Mouse (Mus musculus) embryonic facial prominence, embryonic 11.5 days (tissue): ENCODE data around the gene Saa1. TPM values are rescaled to one million over a fixed set of nuclear protein-coding genes. Genes with fewer than 3 reads are reported as not detected.
"Not testable (repeated sequence)": the region's sequence is repeated elsewhere in the genome, so short reads cannot be mapped to it uniquely, and the experiment has no call there.

ENCODE experiments used
- ATAC-seq: fragments of 200-750 bp; cut with Nextera tagmentation; replicated peaks from 2 replicates; pipeline ENCODE4 v1.8.0; 2017; ENCODE audit warnings: low read depth; ENCODE audit not compliant: insufficient number of reproducible peaks, low FRiP score, low TSS enrichment
- DNase-seq: peaks from one replicate; pipeline ENCODE4 v3.0.0-alpha.2; 2015; ENCODE audit warnings: low spot score
- H3K27ac ChIP-seq: fragments of 300-500 bp; sonication (generic); replicated peaks from 2 replicates; pipeline ENCODE4 v1.5.1; 2014; ENCODE audit warnings: mild to moderate bottlenecking, low read depth, low read length, control low read depth
- H3K27me3 ChIP-seq: fragments of 300-500 bp; sonication (generic); 2 replicates; pipeline ENCODE4 v1.6.1; 2014; ENCODE audit warnings: mild to moderate bottlenecking, low read length, moderate library complexity, mixed read lengths; ENCODE audit not compliant: control insufficient read depth, insufficient read depth
- H3K36me3 ChIP-seq: fragments of 300-500 bp; sonication (generic); replicated peaks from 2 replicates; pipeline ENCODE4 v1.6.1; 2014; ENCODE audit warnings: low read depth, mild to moderate bottlenecking, low read length, moderate library complexity, mixed read lengths; ENCODE audit not compliant: control insufficient read depth, insufficient read depth
- H3K4me1 ChIP-seq: fragments of 300-500 bp; sonication (generic); 2 replicates; pipeline ENCODE4 v1.6.1; 2014; ENCODE audit warnings: low read length, mixed read lengths; ENCODE audit not compliant: control insufficient read depth, insufficient read depth
- H3K4me2 ChIP-seq: fragments of 300-500 bp; sonication (generic); 2 replicates; pipeline ENCODE4 v1.6.1; 2014; ENCODE audit warnings: low read depth, mild to moderate bottlenecking, control low read depth, low read length, moderate library complexity
- H3K4me3 ChIP-seq: fragments of 300-500 bp; sonication (generic); 2 replicates; pipeline ENCODE4 v1.5.1; 2014; ENCODE audit warnings: low read depth, low read length, control low read depth
- H3K9ac ChIP-seq: fragments of 300-500 bp; sonication (generic); replicated peaks from 2 replicates; pipeline ENCODE4 v1.6.1; 2014; ENCODE audit warnings: mild to moderate bottlenecking, control low read depth, low read length
- H3K9me3 ChIP-seq: fragments of 300-500 bp; sonication (generic); replicated peaks from 2 replicates; pipeline ENCODE4 v1.6.1; 2016; ENCODE audit warnings: mild to moderate bottlenecking, low read length, inconsistent platforms, mixed read lengths; ENCODE audit not compliant: control insufficient read depth
- WGBS: fragments of 180-500 bp; shearing (Covaris S2); extraction: QIAGEN DNeasy Blood & Tissue Kit; methylation state at CpG from one replicate; pipeline ENCODE4 v1.1.7; 2014; 5-methylcytosine and 5-hydroxymethylcytosine counted together
- polyA plus RNA-seq: library from polyadenylated mRNA; unstranded; fragments of >200 nt; fragmentation: Nextera tagmentation; extraction: Ambion mirVana; gene quantifications from 2 replicates; pipeline ENCODE4 v1.2.1, GENCODE M21; 2014

Gene Saa1
- 0.67 and 0.89 TPM in 2 replicates for polyA plus RNA-seq

DNA sequence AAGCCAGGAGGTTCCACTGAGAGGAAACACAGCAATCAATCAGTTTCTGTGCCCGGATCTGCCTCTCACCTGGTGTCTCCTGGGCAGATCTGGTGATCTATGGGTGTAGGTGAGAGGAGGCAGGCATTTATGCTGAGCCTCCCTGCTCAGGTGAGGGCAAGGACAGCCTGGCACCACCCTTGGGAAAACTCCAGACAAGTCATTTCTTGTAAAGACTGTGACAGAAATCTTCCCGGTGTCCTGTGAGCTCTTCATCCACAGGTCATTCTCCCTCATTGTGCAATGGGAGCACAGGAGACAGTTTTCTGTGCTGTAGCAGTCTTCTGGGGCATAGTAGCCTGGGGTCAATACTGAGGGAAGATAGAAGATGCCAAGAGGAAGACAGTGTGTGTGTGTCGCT lies at the start of gene Saa1:
Saa1 (minus strand) TSS at position 101 of the 400 bp plus-strand sequence.
- H3K9me3 ChIP-seq = not testable (repeated sequence)

DNA sequence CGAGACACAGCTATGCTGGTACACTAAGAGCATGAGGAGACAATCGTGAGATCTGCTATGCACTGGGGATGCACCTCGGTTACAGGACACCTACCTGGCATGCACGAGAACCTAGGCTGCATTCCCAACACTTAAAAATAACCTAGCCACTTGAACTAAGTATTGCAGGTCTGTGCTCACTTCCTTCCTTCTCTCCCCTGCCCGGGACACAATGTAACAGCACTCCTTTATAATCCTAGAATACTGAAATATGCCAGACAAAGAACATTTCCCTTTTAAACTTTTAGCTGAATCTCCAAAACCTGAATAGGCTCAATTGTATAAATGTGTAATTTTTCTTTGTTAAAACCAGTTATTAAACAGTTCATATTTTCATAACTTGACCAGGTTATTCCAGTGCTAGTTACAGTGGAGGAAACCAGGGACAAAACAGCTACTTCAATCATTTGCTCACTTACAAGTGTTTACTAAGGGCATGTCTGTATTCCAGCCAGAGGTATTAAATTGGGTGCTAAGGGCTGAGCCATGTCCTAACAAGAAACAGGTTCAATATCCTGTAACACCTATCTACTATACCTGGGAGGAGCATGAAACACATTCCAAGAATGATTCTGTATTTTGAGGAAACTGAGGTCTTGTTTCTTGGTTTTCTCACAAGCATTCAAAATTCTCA lies 46.5 kb upstream of the Saa1 start:
- ATAC-seq = no peak
- H3K9ac ChIP-seq = no peak overlapping the region
- H3K27ac ChIP-seq = no peak overlapping the region
- H3K9me3 ChIP-seq = no peaks in the 10 kb centered on the region
- H3K4me3 ChIP-seq = no peak overlapping the region
- no peaks in the 10 kb centered on the region for H3K4me1 ChIP-seq
- no peaks in the 10 kb centered on the region for H3K27me3 ChIP-seq
- H3K4me2 ChIP-seq = no peak overlapping the region
- 80% methylated on average over 5 of the region's 5 CpGs for WGBS
- no peak for DNase-seq
- H3K36me3 ChIP-seq = no peaks in the 10 kb centered on the region

More for the DNA sequence above, at the start of gene Saa1:
- H3K4me3 ChIP-seq, H3K27ac ChIP-seq, H3K4me1 ChIP-seq, H3K9ac ChIP-seq, H3K4me2 ChIP-seq, H3K36me3 ChIP-seq, ATAC-seq, H3K27me3 ChIP-seq, DNase-seq: not testable (repeated sequence)
- WGBS = 80% methylated on average over 3 of the region's 3 CpGs

DNA sequence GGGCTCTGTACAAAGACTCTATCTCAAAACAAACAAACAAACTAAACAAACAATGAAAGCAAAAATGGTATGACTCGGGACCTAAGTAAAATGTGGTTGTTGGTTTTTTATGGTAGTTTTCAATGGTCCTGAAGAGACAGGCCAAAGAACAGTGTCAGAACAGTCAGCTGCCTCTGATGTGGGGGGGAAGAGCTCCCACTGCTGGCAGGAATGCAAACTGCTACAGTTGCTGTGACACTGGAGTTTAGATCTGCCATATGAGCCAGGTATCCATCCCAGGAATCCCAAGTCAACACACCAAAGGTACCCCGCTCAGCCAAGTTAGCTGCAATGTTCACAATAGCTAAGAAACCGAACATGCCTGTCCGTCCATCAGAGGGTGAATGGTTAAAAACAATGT lies 27.9 kb upstream of the Saa1 start:
- H3K36me3 ChIP-seq = no peaks in the 10 kb centered on the region; the same call in none of the 2 replicates

DNA sequence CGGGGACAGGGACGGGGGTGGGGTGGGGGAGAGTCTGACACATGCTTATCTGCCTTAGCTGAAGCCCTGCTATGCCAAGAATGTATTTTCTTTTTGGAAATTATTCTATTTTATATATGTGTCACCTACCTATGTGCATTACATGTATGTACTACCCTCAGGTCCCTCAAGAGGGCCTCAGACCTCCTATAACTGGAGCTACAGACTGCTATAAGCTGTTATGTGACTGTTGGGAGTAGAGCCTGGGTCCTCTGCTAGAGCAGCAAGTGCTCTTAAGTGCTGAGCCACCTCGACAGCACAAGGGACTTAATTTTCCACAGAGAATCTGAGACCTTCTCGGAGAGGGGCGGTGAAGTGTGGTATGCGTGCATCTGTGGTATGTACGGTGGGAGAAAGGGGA lies 25.7 kb upstream of the Saa1 start:
- 98% methylated on average over 7 of the region's 7 CpGs for WGBS

More for the DNA sequence above, 27.9 kb upstream of the Saa1 start:
- Histone ChIP-seq H3K9ac (no peak overlapping the region), H3K4me2 (no peak overlapping the region), H3K27ac (no peak overlapping the region), H3K4me1 (no peaks in the 10 kb centered on the region), H3K4me3 (no peak overlapping the region), H3K27me3 (no peaks in the 10 kb centered on the region), H3K9me3 (no peaks in the 10 kb centered on the region)
- no peak; the same call in 1 of the 2 replicates for ATAC-seq
- WGBS = 64% methylated on average over 4 of the region's 4 CpGs
- peak; percentile 79 for DNase-seq

DNA sequence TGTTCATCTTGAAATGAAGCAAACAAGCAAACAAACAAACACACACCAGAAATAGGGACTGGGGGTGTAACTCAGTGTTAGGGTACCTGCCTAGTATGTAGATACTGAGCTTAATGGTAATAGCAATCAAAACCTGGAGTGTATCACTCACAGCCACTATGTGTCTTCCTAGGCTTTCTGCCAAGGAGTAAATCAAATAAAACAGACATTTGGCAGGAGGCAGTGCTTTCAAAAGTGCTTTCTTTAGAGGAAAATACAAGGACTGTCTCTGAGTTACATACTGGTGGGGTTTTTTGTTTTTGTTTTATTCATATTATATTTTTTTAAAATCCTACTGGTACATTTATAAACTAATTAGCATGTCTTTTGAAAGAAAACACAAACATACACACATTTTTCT lies 24.6 kb upstream of the Saa1 start:
- Histone ChIP-seq H3K36me3 (no peaks in the 10 kb centered on the region; the same call in none of the 2 replicates), H3K9ac (no peak overlapping the region)
- ATAC-seq = no peak

More for the DNA sequence above, 25.7 kb upstream of the Saa1 start:
- Histone ChIP-seq H3K27ac (no peak overlapping the region), H3K36me3 (no peaks in the 10 kb centered on the region; the same call in none of the 2 replicates), H3K27me3 (no peaks in the 10 kb centered on the region), H3K4me3 (no peak overlapping the region), H3K9me3 (no peaks in the 10 kb centered on the region), H3K9ac (no peak overlapping the region), H3K4me2 (no peak overlapping the region), H3K4me1 (no peaks in the 10 kb centered on the region)
- DNase-seq (no peak), ATAC-seq (no peak)

DNA sequence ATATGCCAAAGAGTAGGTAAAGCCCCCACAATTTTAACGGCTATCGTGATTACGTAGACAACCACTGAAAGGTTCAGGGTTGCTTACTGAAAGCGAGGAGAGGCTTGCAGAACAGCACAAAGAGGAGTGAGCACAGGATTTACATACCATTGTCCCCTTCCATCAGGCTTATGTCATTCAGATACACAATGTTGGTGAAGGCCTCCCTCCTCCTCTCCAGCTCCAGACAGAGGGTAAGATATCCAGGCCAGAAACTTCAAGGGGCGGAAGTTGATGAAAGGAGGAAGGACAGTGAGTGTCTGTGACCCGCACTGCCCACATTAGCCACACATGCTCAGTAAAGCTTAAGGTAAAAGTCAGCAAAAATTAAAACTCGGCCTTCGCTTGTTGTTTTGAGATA lies 21.9 kb upstream of the Saa1 start:
- Histone ChIP-seq H3K4me1 (no peaks in the 10 kb centered on the region), H3K36me3 (no peaks in the 10 kb centered on the region; the same call in none of the 2 replicates), H3K9ac (no peak overlapping the region), H3K27ac (no peak overlapping the region), H3K4me2 (no peak overlapping the region), H3K9me3 (no peaks in the 10 kb centered on the region), H3K4me3 (no peak overlapping the region), H3K27me3 (no peaks in the 10 kb centered on the region)
- ATAC-seq (no peak), DNase-seq (no peak)
- 90% methylated on average over 8 of the region's 8 CpGs for WGBS

More for the DNA sequence above, 24.6 kb upstream of the Saa1 start:
- Histone ChIP-seq H3K27me3 (no peaks in the 10 kb centered on the region), H3K9me3 (no peaks in the 10 kb centered on the region), H3K4me3 (no peak overlapping the region), H3K4me2 (no peak overlapping the region), H3K27ac (no peak overlapping the region), H3K4me1 (no peaks in the 10 kb centered on the region)
- no peak for DNase-seq

DNA sequence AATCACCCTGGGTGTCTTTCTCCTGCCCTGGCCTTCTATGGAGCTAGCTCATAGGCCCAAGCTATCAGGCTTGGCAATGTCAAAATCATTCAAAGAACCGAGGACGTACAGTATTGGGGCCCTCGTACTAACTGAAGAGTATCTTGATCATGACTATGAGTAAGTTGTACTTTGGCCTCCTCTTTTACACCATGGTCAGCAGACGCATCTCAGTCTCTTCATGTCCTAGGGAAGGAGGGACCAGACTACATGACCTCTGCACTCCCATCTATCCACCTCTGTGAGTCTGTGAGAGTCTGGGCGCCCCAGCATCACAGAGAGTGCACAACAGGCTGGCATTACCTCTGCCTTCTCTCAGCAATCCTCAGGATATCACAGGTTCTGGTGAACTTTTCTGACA lies 19.8 kb upstream of the Saa1 start:
- H3K36me3 ChIP-seq = no peaks in the 10 kb centered on the region; the same call in none of the 2 replicates
- no peak overlapping the region for H3K4me2 ChIP-seq

DNA sequence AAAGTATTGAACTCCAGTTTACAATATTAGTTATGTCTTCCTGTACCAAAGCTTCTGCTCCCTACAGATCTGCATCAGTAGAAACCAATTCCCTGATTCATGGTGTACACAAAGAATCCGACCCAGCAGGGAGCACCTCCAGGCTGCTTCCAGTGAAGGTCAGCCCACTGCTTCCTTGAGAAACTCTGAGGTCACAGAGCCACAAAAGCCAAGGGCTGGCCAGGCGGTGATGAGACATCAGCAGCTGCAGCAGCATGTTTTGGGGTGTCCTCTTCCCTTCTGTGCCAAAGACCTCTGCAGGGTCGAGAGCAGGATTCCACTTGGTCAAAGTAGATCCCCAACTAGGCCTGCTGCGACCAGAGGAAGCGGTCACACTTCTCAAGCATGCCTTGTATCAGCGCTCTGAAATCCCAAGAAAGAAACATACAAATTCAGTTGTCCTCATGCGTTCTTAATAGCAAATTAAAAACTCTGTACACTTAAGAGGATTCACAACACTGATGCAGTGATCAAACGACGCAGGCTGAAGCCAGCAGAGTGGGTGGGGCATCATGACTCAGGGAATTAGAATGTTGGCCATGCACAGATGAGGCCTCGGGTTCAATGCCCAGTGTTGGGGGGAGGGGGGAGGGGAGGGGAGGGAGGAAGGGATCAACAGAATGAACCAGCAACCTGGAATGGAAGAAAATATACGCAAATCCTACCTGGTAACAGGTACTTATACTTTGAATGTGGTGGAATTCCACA lies 18.4 kb upstream of the Saa1 start:
- H3K36me3 ChIP-seq = no peaks in the 10 kb centered on the region; the same call in none of the 2 replicates
- 79% methylated on average over 11 of the region's 11 CpGs for WGBS

More for the DNA sequence above, 19.8 kb upstream of the Saa1 start:
- Histone ChIP-seq H3K27ac (no peak overlapping the region), H3K4me1 (no peaks in the 10 kb centered on the region), H3K27me3 (no peaks in the 10 kb centered on the region), H3K9me3 (no peaks in the 10 kb centered on the region), H3K9ac (no peak overlapping the region), H3K4me3 (no peak overlapping the region)
- no peak for ATAC-seq
- DNase-seq = no peak
- WGBS = 88% methylated on average over 5 of the region's 5 CpGs

More for the DNA sequence above, 18.4 kb upstream of the Saa1 start:
- H3K4me2 ChIP-seq = no peak overlapping the region
- H3K27ac ChIP-seq = no peak overlapping the region
- DNase-seq = no peak
- H3K4me1 ChIP-seq = no peaks in the 10 kb centered on the region
- H3K9ac ChIP-seq = no peak overlapping the region
- no peaks in the 10 kb centered on the region for H3K27me3 ChIP-seq
- no peak for ATAC-seq
- H3K4me3 ChIP-seq = no peak overlapping the region
- H3K9me3 ChIP-seq = no peaks in the 10 kb centered on the region
